Mouse (Mus musculus) adipocyte (in vitro differentiated cells): ENCODE measurements at regions not wholly inside any gene's neighbourhood (a gene's known extent, or its start where the extent isn't known, plus 50 kb on each side); places are given as distances from the start of the nearest gene placed in this dataset.

Experiments used
- DNase-seq: peaks from one replicate; pipeline ENCODE4 v3.0.0-alpha.2; 2016; ENCODE audit warnings: low spot score

DNA sequence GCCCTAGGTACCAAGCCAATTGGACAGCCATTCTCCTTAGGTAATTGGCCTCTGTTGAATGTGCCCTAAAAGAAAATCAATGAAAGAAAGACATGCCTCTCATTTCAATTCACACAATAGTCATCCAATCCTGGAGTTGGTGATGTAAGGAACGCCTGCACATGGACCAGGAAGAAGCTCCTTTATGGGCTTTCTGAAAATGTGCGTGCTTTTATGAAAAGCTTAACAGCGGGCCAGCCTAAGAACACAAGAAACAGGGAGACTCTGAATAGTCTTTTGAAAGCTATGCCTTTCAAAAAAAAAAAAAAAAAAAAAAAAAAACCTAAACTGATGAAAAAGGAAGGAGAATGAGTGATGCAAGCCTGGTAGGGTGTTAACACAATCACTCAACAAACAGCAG, 183.1 kb downstream of the Pcdh19 start:
- DNase-seq: no peak

DNA sequence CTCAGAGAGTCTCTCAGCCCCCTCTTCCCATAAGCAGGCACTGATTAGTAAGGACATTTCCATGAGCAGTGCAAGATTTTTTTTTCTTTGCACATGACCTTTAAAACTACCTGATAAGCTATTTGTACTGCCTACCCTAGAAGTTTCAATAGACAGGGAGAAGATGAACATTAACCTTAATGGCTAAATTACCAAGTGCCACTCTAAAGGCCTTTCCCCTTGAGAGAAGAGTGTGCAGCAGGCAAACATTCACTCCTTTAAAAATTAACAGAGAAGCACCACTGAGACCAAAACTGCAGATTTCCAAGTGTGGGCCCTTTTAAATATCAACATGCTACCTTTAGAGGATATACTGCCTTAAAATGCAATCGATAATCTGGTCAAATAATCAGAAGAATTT, 226.9 kb downstream of the Pcdh19 start:
- no peak for DNase-seq

DNA sequence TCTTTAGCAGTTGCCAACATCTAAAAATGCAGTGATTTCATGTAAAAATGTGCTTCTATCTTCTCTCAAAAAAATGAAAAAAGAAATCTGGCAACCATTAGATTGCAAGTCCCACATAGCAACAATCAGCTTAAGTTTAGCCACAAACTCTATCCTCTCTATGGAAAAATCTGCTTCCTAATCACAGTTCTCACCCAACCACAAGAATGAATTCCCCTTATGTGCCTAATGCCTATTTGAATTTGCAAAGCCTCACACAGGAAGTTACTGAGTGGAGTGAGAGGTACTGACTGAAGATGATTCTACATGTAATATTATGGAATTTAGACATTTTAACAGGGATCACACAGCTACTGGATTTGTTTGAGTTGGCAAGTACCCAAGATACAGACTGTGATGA, 241.4 kb downstream of the Pcdh19 start:
- DNase-seq: peak; percentile 22

DNA sequence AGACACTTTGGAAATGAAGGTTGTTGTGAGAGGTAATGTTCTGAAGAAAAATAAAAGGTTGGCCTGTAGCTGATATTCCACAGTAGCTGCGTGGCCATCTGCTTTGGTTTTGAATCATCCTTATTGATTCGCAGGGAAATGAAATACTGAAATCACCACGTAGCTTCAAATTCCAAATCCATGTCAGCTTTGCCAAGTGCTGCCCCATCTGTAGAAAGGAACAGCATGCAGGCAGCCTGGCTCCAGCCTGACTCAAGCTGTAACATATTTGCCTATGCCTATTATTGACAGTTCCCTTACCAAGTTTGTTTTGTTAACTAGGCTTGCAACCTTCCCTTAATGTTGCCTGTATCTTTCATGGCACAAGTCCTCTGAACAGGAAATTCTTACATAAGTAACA, 286.3 kb downstream of the Pcdh19 start:
- DNase-seq: no peak

DNA sequence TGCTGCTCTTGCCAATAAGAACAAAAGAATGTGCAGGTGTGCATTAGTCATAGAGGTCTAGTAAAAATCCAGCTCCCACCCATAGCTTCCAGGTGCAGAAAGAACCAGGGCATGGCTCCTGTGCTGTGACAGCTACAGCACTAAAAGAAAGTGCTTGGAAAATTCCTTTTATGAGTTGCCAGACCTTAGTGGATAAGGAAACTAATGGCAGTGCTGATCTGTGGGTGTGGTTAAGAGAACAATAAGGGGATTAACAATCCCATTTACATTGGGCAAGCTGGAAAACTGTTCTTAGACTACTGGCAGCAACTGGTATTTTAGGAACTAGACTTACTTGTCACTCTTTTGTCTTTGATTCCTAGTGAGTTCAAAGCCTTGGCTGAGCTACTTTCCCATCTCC, 301.0 kb downstream of the Pcdh19 start:
- no peak for DNase-seq

DNA sequence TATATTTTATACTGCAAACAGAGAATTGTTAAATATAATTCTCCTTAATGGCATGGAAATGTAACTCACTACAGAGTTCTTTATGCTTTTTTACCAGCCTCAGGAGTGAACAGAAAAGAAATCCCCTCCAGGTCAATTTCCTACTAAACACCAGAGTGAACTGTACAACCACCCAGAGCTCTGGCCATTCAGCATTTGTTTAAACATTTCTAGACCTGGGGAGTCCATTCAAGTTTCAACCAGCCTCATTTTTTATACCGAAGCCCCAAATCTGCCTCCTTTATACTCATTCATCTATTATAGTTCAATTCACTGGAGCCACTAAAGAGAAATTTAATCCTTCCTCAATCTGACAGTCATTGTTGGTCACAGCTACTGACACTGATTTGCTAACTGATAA, 314.8 kb downstream of the Pcdh19 start:
- peak; percentile 20 for DNase-seq

GRCm38 (mm10) chrX:133373047-133373446, 315.7 kb downstream of the Pcdh19 start:
- DNase-seq: peak; percentile 52

DNA sequence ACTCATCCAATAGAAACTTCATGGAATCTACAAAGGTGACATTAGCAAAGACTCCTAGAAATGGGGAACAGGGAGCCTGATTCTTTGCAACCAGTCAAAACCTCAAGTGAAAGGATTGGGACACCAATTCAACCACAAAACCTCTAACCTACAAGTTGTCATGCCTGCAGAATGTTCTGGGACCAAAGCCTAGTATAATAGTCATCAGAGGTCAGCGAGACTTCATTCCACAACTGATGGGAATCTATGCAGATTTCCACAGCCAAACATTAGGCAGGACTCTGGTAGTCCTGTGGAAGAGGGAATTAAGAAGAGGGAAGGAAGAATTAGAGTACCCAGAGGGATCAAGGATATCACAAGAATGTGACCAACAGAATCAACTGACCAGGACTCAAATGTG, 316.4 kb downstream of the Pcdh19 start:
- peak; percentile 88 for DNase-seq

DNA sequence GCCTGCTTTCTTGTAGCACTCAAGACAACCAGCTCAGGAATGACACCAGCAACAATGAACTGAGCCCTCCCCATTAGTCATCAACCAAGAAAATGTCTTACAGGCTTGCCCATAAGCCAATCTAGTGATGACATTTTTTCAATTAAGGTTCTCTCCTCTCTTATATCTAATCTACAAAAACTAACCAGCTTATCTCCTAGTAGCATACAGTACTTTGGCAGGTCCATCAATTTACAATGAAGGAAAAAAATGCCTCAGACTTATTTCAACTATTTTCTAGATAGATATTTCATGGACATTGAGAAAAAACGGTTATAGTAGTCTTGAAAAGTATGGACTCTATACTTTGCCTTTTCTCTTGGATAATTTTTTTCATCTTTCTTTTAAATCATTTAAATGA, 328.0 kb downstream of the Pcdh19 start:
- no peak for DNase-seq
